Mouse (Mus musculus) brain, embryonic 14.5 days (tissue): ENCODE data around the gene Amy1.

ENCODE experiments used
- CTCF ChIP-seq: fragments of 200-500 bp; IDR thresholded peaks from 2 replicates; pipeline ENCODE4 v1.5.1; 2012; ENCODE audit warnings: inconsistent platforms, mild to moderate bottlenecking, moderate library complexity, borderline replicate concordance; ENCODE audit not compliant: insufficient read depth, insufficient read length; ENCODE audit errors: extremely low read depth
- POLR2A ChIP-seq: fragments of 200-500 bp; IDR thresholded peaks from 2 replicates; pipeline ENCODE4 v1.6.1; 2012; ENCODE audit warnings: mild to moderate bottlenecking, inconsistent platforms, borderline replicate concordance; ENCODE audit not compliant: poor library complexity, insufficient read depth, insufficient read length, severe bottlenecking; ENCODE audit errors: extremely low read depth

DNA sequence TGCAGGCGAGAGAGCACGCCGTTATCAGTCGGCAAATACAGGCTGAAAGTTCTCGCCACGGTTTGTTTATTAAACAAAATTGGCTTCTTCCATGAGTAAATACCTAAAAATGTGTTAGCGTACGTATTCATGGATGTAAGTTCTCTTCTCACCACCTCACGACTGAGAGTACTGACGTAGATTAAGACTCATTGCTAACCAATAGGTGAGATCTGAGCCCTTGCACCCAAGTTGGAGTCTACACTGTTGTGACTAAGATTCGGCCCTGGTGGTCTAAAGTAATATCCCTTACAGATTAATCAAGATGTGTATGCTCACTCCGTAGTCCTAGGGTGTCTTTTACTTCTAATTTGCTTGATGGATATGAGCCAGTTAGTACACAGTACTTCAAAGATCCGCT lies 24.1 kb upstream of the Amy1 start:
- TF ChIP-seq CTCF, result no peak
- no peak for TF ChIP-seq POLR2A
